14 mouse cellular contexts compared by ENCODE assay signal in the genomic region with DNA sequence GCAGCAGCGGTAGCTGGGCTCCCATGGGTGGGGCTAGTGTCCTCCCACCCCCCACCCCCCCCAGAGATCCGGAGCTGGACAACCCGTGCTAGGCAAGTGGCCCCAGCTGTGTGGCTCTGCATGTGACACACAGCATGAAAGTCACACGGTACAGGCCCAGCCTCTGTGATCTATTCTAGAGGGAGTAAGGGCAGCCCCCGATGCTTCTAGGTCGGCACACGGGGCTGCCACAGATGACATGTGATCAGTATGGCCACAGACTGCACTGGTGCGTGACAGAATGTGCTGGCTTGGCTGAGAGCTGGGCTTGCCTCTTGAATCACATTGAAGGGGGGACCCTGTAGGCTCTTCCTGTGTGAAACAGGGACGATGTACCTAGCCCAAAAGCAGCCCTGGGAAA. TPM values are rescaled to one million over a fixed set of nuclear protein-coding genes. Genes with fewer than 3 reads are reported as not detected.
DNase-seq lines count a peak whose midpoint lies in the region; ATAC-seq and TF ChIP-seq lines count a peak whose summit lies in the region.
"Had no signal": no experiment of that assay in that cellular context is flagged by ENCODE, and none has a peak within 500 bp of the region (broad histone marks: within the 10 kb centered on the region; RNA-seq: fewer than 3 reads in every experiment).

No protein-coding gene starts in this region.

- TF ChIP-seq CTCF in hindbrain, postnatal 0 days (IDR thresholded peaks at IDR 0.05; ENCODE audit: low read depth): no peak

- no peaks in the 10 kb centered on the region for H3K27me3 ChIP-seq in intestine, embryonic 14.5 days (replicated peaks; ENCODE audit: control insufficient read depth, insufficient read depth, low read length)
- H3K27me3 ChIP-seq in intestine, embryonic 15.5 days (replicated peaks): no peaks in the 10 kb centered on the region
- no peaks in the 10 kb centered on the region for H3K27me3 ChIP-seq in midbrain, embryonic 15.5 days (replicated peaks)
- H3K27me3 ChIP-seq in midbrain, embryonic 14.5 days (ENCODE audit: control insufficient read depth, insufficient read depth, low read length): no peaks in the 10 kb centered on the region
- no peaks in the 10 kb centered on the region for H3K27me3 ChIP-seq in hindbrain, postnatal 0 days (ENCODE audit: insufficient read depth, low read length)
- H3K27me3 ChIP-seq: limb, embryonic 13.5 days; lung, embryonic 15.5 days had no signal

- no peaks in the 10 kb centered on the region for H3K9me3 ChIP-seq in intestine, embryonic 14.5 days (ENCODE audit: control insufficient read depth, low read length)
- H3K9me3 ChIP-seq in intestine, embryonic 15.5 days: no peaks in the 10 kb centered on the region
- H3K9me3 ChIP-seq in midbrain, embryonic 15.5 days: no peaks in the 10 kb centered on the region
- H3K9me3 ChIP-seq in midbrain, embryonic 14.5 days (ENCODE audit: control insufficient read depth, low read length): no peaks in the 10 kb centered on the region
- H3K9me3 ChIP-seq in hindbrain, postnatal 0 days (ENCODE audit: low read length): no peaks in the 10 kb centered on the region
- H3K9me3 ChIP-seq: limb, embryonic 13.5 days; lung, embryonic 15.5 days had no signal

- DNase-seq in intestine, embryonic 14.5 days (ENCODE audit: low spot score): no peak
- DNase-seq in midbrain, embryonic 14.5 days: no peak
- DNase-seq in hindbrain, postnatal 0 days (ENCODE audit: low spot score): no peak
- no peak for DNase-seq in left cerebral cortex, postnatal 25 days (ENCODE audit: low spot score in 2 of 2)
- no peak for DNase-seq in adrenal gland, adult 2 months
- DNase-seq: cerebellum, postnatal 25 days; forebrain, postnatal 0 days; gastrocnemius, postnatal 36 days; layer of hippocampus, postnatal 36 days; thymus, postnatal 14 days had no signal

- 84% methylated on average over 9 of the region's 9 CpGs for WGBS in intestine, embryonic 14.5 days
- 75% methylated on average over 9 of the region's 9 CpGs for WGBS in intestine, embryonic 15.5 days
- WGBS in midbrain, embryonic 15.5 days: 51% methylated on average over 9 of the region's 9 CpGs
- WGBS in midbrain, embryonic 14.5 days: 57% methylated on average over 9 of the region's 9 CpGs
- WGBS in hindbrain, postnatal 0 days: 51% methylated on average over 9 of the region's 9 CpGs

- no peak overlapping the region for H3K4me3 ChIP-seq in intestine, embryonic 14.5 days (ENCODE audit: low read depth, low read length)
- no peak overlapping the region for H3K4me3 ChIP-seq in intestine, embryonic 15.5 days (replicated peaks)
- no peak overlapping the region for H3K4me3 ChIP-seq in midbrain, embryonic 15.5 days
- no peak overlapping the region for H3K4me3 ChIP-seq in midbrain, embryonic 14.5 days (replicated peaks; ENCODE audit: low read depth, low read length)
- no peak overlapping the region for H3K4me3 ChIP-seq in hindbrain, postnatal 0 days (ENCODE audit: low read length)
- H3K4me3 ChIP-seq: limb, embryonic 13.5 days; lung, embryonic 15.5 days had no signal

- H3K27ac ChIP-seq in intestine, embryonic 14.5 days (ENCODE audit: low read depth): no peak overlapping the region
- no peak overlapping the region for H3K27ac ChIP-seq in intestine, embryonic 15.5 days
- no peak overlapping the region for H3K27ac ChIP-seq in midbrain, embryonic 15.5 days
- H3K27ac ChIP-seq in midbrain, embryonic 14.5 days (replicated peaks; ENCODE audit: low read depth, low read length): no peak overlapping the region
- H3K27ac ChIP-seq in hindbrain, postnatal 0 days: no peak overlapping the region
- H3K27ac ChIP-seq: limb, embryonic 13.5 days; lung, embryonic 15.5 days had no signal

- ATAC-seq in intestine, embryonic 14.5 days (replicated peaks; ENCODE audit: low FRiP score, low TSS enrichment, low read depth): 0 out of 2 replicates have a peak, but pooled peaks have one; percentile 16
- no peak for ATAC-seq in intestine, embryonic 15.5 days
- 0 out of 2 replicates have a peak, but pooled peaks have one; percentile 39 for ATAC-seq in midbrain, embryonic 15.5 days (replicated peaks)
- ATAC-seq in midbrain, embryonic 14.5 days (ENCODE audit: low FRiP score, low TSS enrichment): no peak
- ATAC-seq in hindbrain, postnatal 0 days: peak; percentile 58
- ATAC-seq: forebrain, postnatal 0 days had no signal

- peaks cover 25% of the 10 kb centered on the region; the same call in 1 of the 2 replicates for H3K36me3 ChIP-seq in intestine, embryonic 14.5 days (ENCODE audit: control insufficient read depth, insufficient read depth, low read length)
- H3K36me3 ChIP-seq in intestine, embryonic 15.5 days: peaks cover 3% of the 10 kb centered on the region; the same call in 1 of the 2 replicates
- 0 out of 2 replicates have a peak, but pooled peaks cover 5% of the 10 kb centered on the region for H3K36me3 ChIP-seq in midbrain, embryonic 15.5 days (replicated peaks)
- peaks cover 3% of the 10 kb centered on the region; the same call in 1 of the 2 replicates for H3K36me3 ChIP-seq in midbrain, embryonic 14.5 days (ENCODE audit: control insufficient read depth, insufficient read depth, low read length)
- peaks cover 6% of the 10 kb centered on the region; the same call in 1 of the 2 replicates for H3K36me3 ChIP-seq in hindbrain, postnatal 0 days (ENCODE audit: insufficient read depth, low read length)

- no peak overlapping the region for H3K9ac ChIP-seq in intestine, embryonic 14.5 days (ENCODE audit: low read length)
- no peak overlapping the region for H3K9ac ChIP-seq in intestine, embryonic 15.5 days
- H3K9ac ChIP-seq in midbrain, embryonic 15.5 days: no peak overlapping the region
- H3K9ac ChIP-seq in midbrain, embryonic 14.5 days (replicated peaks; ENCODE audit: low read length): no peak overlapping the region
- no peak overlapping the region for H3K9ac ChIP-seq in hindbrain, postnatal 0 days (replicated peaks; ENCODE audit: low read length)
- H3K9ac ChIP-seq: forebrain, postnatal 0 days; limb, embryonic 13.5 days; lung, embryonic 15.5 days had no signal

- no peak overlapping the region for H3K4me2 ChIP-seq in intestine, embryonic 14.5 days (ENCODE audit: low read length)
- H3K4me2 ChIP-seq in intestine, embryonic 15.5 days (replicated peaks): no peak overlapping the region
- H3K4me2 ChIP-seq in midbrain, embryonic 15.5 days: no peak overlapping the region
- H3K4me2 ChIP-seq in midbrain, embryonic 14.5 days (ENCODE audit: low read length): no peak overlapping the region
- H3K4me2 ChIP-seq in hindbrain, postnatal 0 days (ENCODE audit: low read depth, low read length): no peak overlapping the region
- H3K4me2 ChIP-seq: limb, embryonic 13.5 days; lung, embryonic 15.5 days had no signal

- intact Hi-C loops in left cerebral cortex, postnatal 25 days (cut with DNase I): no loop called here

- H3K4me1 ChIP-seq in intestine, embryonic 14.5 days (replicated peaks; ENCODE audit: control insufficient read depth, insufficient read depth, low read length): no peaks in the 10 kb centered on the region
- 0 out of 2 replicates have a peak, but pooled peaks cover 5% of the 10 kb centered on the region for H3K4me1 ChIP-seq in intestine, embryonic 15.5 days (replicated peaks)
- no peaks in the 10 kb centered on the region for H3K4me1 ChIP-seq in midbrain, embryonic 15.5 days
- H3K4me1 ChIP-seq in midbrain, embryonic 14.5 days (ENCODE audit: control insufficient read depth, insufficient read depth, low read length): no peaks in the 10 kb centered on the region
- H3K4me1 ChIP-seq in hindbrain, postnatal 0 days (ENCODE audit: insufficient read depth, low read length): no peaks in the 10 kb centered on the region
- H3K4me1 ChIP-seq: limb, embryonic 13.5 days had no signal

RNA-seq across cellular contexts. Expression of a gene that starts 46.7 kb away (rescaled TPM):
- polyA plus RNA-seq in intestine, embryonic 14.5 days (2014; fragmentation: Nextera tagmentation; extraction: Ambion mirVana): 18.5 and 20.5 TPM in 2 replicates
- polyA plus RNA-seq in intestine, embryonic 15.5 days (2015; fragmentation: Nextera tagmentation; extraction: Ambion mirVana): 13.9 and 14.6 TPM in 2 replicates
- polyA plus RNA-seq in midbrain, embryonic 15.5 days (2015; fragmentation: Nextera tagmentation; extraction: Ambion mirVana): 49.5 and 49.8 TPM in 2 replicates
- 42.4 and 46.1 TPM in 2 replicates for polyA plus RNA-seq in midbrain, embryonic 14.5 days (2014; fragmentation: Nextera tagmentation; extraction: Ambion mirVana)
- total RNA-seq in hindbrain, postnatal 0 days (2014; rRNA removed): 59.6 and 63.3 TPM in 2 replicates
- 45.3 and 48.4 TPM in 2 replicates for polyA plus RNA-seq in hindbrain, postnatal 0 days (2015; fragmentation: Nextera tagmentation; extraction: Ambion mirVana)
- total RNA-seq in left cerebral cortex, postnatal 25 days (2021): 10 to 100 TPM; 47.0 to 47.5 TPM
- total RNA-seq in adrenal gland, adult 2 months (2021): 10 to 100 TPM; 11.0 to 17.7 TPM
- 18.9 and 19.1 TPM in 2 replicates for polyA plus RNA-seq in adrenal gland, adult 2 months (2012; rRNA removed)

Comparison
In these comparisons a context has a peak if more than half of its experiments do, and no peak if none do; other contexts are left out.
1. ATAC-seq: peak in intestine, embryonic 14.5 days (single experiment), midbrain, embryonic 15.5 days (single experiment) and hindbrain, postnatal 0 days (single experiment); none in intestine, embryonic 15.5 days (single experiment) and midbrain, embryonic 14.5 days (single experiment).